Mouse (Mus musculus) hindbrain, embryonic 13.5 days (tissue): ENCODE data around the gene Fmc1. TPM values are rescaled to one million over a fixed set of nuclear protein-coding genes. Genes with fewer than 3 reads are reported as not detected.
A peak's percentile ranks its signal among the peaks of the same experiment; 100 is the strongest.

Source experiments
- ATAC-seq: fragments of 200-750 bp; cut with Nextera tagmentation; 2 replicates; pipeline ENCODE4 v1.8.0; 2017; ENCODE audit warnings: moderate TSS enrichment; ENCODE audit not compliant: low FRiP score
- H3K27ac ChIP-seq: fragments of 300-500 bp; sonication (generic); 2 replicates; pipeline ENCODE4 v1.5.1; 2015; ENCODE audit warnings: inconsistent platforms, mild to moderate bottlenecking, moderate library complexity
- H3K27me3 ChIP-seq: fragments of 300-500 bp; sonication (generic); 2 replicates; pipeline ENCODE4 v1.6.1; 2015; ENCODE audit warnings: mild to moderate bottlenecking, inconsistent platforms
- H3K36me3 ChIP-seq: fragments of 300-500 bp; sonication (generic); 2 replicates; pipeline ENCODE4 v1.6.1; 2015; ENCODE audit warnings: mild to moderate bottlenecking, inconsistent platforms
- H3K4me1 ChIP-seq: fragments of 300-500 bp; sonication (generic); replicated peaks from 2 replicates; pipeline ENCODE4 v1.6.1; 2015; ENCODE audit warnings: inconsistent platforms
- H3K4me2 ChIP-seq: fragments of 300-500 bp; sonication (generic); 2 replicates; pipeline ENCODE4 v1.6.1; 2015; ENCODE audit warnings: inconsistent platforms, mild to moderate bottlenecking, moderate library complexity
- H3K4me3 ChIP-seq: fragments of 300-500 bp; sonication (generic); 2 replicates; pipeline ENCODE4 v1.5.1; 2015; ENCODE audit warnings: mild to moderate bottlenecking, inconsistent platforms
- H3K9ac ChIP-seq: fragments of 300-500 bp; sonication (generic); 2 replicates; pipeline ENCODE4 v1.6.1; 2015; ENCODE audit warnings: mild to moderate bottlenecking, inconsistent platforms
- H3K9me3 ChIP-seq: fragments of 300-500 bp; sonication (generic); 2 replicates; pipeline ENCODE4 v1.6.1; 2016; ENCODE audit warnings: inconsistent platforms
- whole genome bisulfite sequencing: fragments of 180-500 bp; shearing (Covaris S2); methylation state at CpG from one replicate; pipeline ENCODE4 v1.1.7; 2015; 5-methylcytosine and 5-hydroxymethylcytosine counted together
- polyA plus RNA-seq: library from polyadenylated mRNA; unstranded; fragments of >200 nt; fragmentation: Nextera tagmentation; extraction: Ambion mirVana; gene quantifications from 2 replicates; pipeline ENCODE4 v1.2.1, GENCODE M21; 2015

Fmc1 gene
- 161 and 163 TPM in 2 replicates for polyA plus RNA-seq

GRCm38 (mm10) chr6:38533428-38534405, at the start of gene Fmc1:
Fmc1 (plus strand) TSS chr6:38533502.
- 6% methylated on average over 41 of the region's 41 CpGs for WGBS
- H3K4me1 ChIP-seq = peaks cover 23% of the 10 kb centered on the region
- H3K9me3 ChIP-seq = no peaks in the 10 kb centered on the region
- H3K4me3 ChIP-seq = peak within 1 kb of the TSS; percentile 77
- peak; percentile 90 for ATAC-seq
- peak within 1 kb of the TSS; percentile 70 for H3K4me2 ChIP-seq
- no peaks in the 10 kb centered on the region for H3K27me3 ChIP-seq
- no peaks in the 10 kb centered on the region for H3K36me3 ChIP-seq
- peak within 1 kb of the TSS; percentile 97 for H3K27ac ChIP-seq
- H3K9ac ChIP-seq = peak within 1 kb of the TSS; percentile 89

- H3K27ac ChIP-seq = no peak overlapping the region
- H3K4me3 ChIP-seq = no peak overlapping the region
- H3K9ac ChIP-seq = no peak overlapping the region
- H3K27me3 ChIP-seq = no peaks in the 10 kb centered on the region
- no peak for ATAC-seq
- H3K4me1 ChIP-seq = no peaks in the 10 kb centered on the region; the same call in 1 of the 2 replicates
- 81% methylated on average over 3 of the region's 3 CpGs for WGBS
- H3K9me3 ChIP-seq = no peaks in the 10 kb centered on the region
- H3K4me2 ChIP-seq = no peak overlapping the region
- peaks cover 66% of the 10 kb centered on the region for H3K36me3 ChIP-seq
Observed at GRCm38 (mm10) chr6:38492550-38492949, 40.8 kb upstream of the Fmc1 start.

GRCm38 (mm10) chr6:38495641-38496040, 37.7 kb upstream of the Fmc1 start:
- no peak for ATAC-seq
- H3K27me3 ChIP-seq = no peaks in the 10 kb centered on the region
- no peak overlapping the region for H3K9ac ChIP-seq
- H3K4me2 ChIP-seq = no peak overlapping the region
- H3K27ac ChIP-seq = no peak overlapping the region
- no peaks in the 10 kb centered on the region; the same call in 1 of the 2 replicates for H3K4me1 ChIP-seq
- 59% methylated on average over 4 of the region's 4 CpGs for WGBS
- no peaks in the 10 kb centered on the region for H3K9me3 ChIP-seq
- H3K36me3 ChIP-seq = peaks cover 67% of the 10 kb centered on the region
- H3K4me3 ChIP-seq = no peak overlapping the region

- H3K4me2 ChIP-seq = no peak overlapping the region
- 97% methylated on average over 1 of the region's 1 CpGs for WGBS
- H3K36me3 ChIP-seq = peaks cover 3% of the 10 kb centered on the region
- H3K27ac ChIP-seq = no peak overlapping the region
- no peaks in the 10 kb centered on the region for H3K27me3 ChIP-seq
- H3K9ac ChIP-seq = no peak overlapping the region
- no peaks in the 10 kb centered on the region for H3K9me3 ChIP-seq
- no peak for ATAC-seq
- no peak overlapping the region for H3K4me3 ChIP-seq
- H3K4me1 ChIP-seq = no peaks in the 10 kb centered on the region
Observed at GRCm38 (mm10) chr6:38512096-38512495, 21.2 kb upstream of the Fmc1 start.

- H3K9ac ChIP-seq = no peak overlapping the region
- peaks cover 3% of the 10 kb centered on the region for H3K36me3 ChIP-seq
- no peaks in the 10 kb centered on the region for H3K27me3 ChIP-seq
- no peak overlapping the region for H3K27ac ChIP-seq
- H3K9me3 ChIP-seq = no peaks in the 10 kb centered on the region
- no peak overlapping the region for H3K4me2 ChIP-seq
- no peak overlapping the region for H3K4me3 ChIP-seq
- ATAC-seq = no peak
- no peaks in the 10 kb centered on the region for H3K4me1 ChIP-seq
Observed at GRCm38 (mm10) chr6:38512830-38513229, 20.5 kb upstream of the Fmc1 start.

GRCm38 (mm10) chr6:38515201-38515600, 18.1 kb upstream of the Fmc1 start:
- WGBS = 94% methylated on average over 4 of the region's 4 CpGs
- H3K27me3 ChIP-seq = no peaks in the 10 kb centered on the region
- no peaks in the 10 kb centered on the region for H3K4me1 ChIP-seq
- H3K4me2 ChIP-seq = no peak overlapping the region
- no peak overlapping the region for H3K9ac ChIP-seq
- ATAC-seq = no peak
- H3K27ac ChIP-seq = no peak overlapping the region
- H3K4me3 ChIP-seq = no peak overlapping the region
- peaks cover 9% of the 10 kb centered on the region for H3K36me3 ChIP-seq
- H3K9me3 ChIP-seq = no peaks in the 10 kb centered on the region

- Histone ChIP-seq H3K4me2 (no peak overlapping the region), H3K9ac (no peak overlapping the region), H3K27me3 (no peaks in the 10 kb centered on the region), H3K9me3 (no peaks in the 10 kb centered on the region), H3K36me3 (peaks cover 9% of the 10 kb centered on the region), H3K4me3 (no peak overlapping the region), H3K4me1 (no peaks in the 10 kb centered on the region), H3K27ac (no peak overlapping the region)
- no peak for ATAC-seq
- 25% methylated on average over 8 of the region's 8 CpGs for WGBS
Observed at GRCm38 (mm10) chr6:38523851-38524250, 9.5 kb upstream of the Fmc1 start.

GRCm38 (mm10) chr6:38531211-38531820, 2.0 kb upstream of the Fmc1 start:
- Histone ChIP-seq H3K4me2 (no peak overlapping the region), H3K9me3 (no peaks in the 10 kb centered on the region), H3K27me3 (no peaks in the 10 kb centered on the region), H3K27ac (peak overlapping the region; percentile 30; the same call in 1 of the 2 replicates), H3K9ac (no peak overlapping the region), H3K36me3 (no peaks in the 10 kb centered on the region), H3K4me1 (peaks cover 23% of the 10 kb centered on the region), H3K4me3 (no peak overlapping the region)
- 67% methylated on average over 5 of the region's 5 CpGs for WGBS
- ATAC-seq = no peak

- 8% methylated on average over 25 of the region's 25 CpGs for WGBS
- Histone ChIP-seq H3K4me1 (peaks cover 23% of the 10 kb centered on the region), H3K4me2 (peak overlapping the region; percentile 70), H3K36me3 (no peaks in the 10 kb centered on the region), H3K9ac (peak overlapping the region; percentile 77), H3K4me3 (peak overlapping the region; percentile 77), H3K27ac (peak overlapping the region; percentile 97), H3K27me3 (no peaks in the 10 kb centered on the region), H3K9me3 (no peaks in the 10 kb centered on the region)
- peak; percentile 55 for ATAC-seq
Observed at GRCm38 (mm10) chr6:38532500-38533420, 542 bp upstream of the Fmc1 start.

- H3K4me3 ChIP-seq = peak overlapping the region; percentile 77
- no peaks in the 10 kb centered on the region for H3K9me3 ChIP-seq
- peaks cover 7% of the 10 kb centered on the region for H3K36me3 ChIP-seq
- peak; percentile 75 for ATAC-seq
- H3K4me1 ChIP-seq = peaks cover 23% of the 10 kb centered on the region
- under 1% methylated on average over 53 of the region's 53 CpGs for WGBS
- H3K4me2 ChIP-seq = peak overlapping the region; percentile 59
- H3K9ac ChIP-seq = peak overlapping the region; percentile 89
- no peaks in the 10 kb centered on the region for H3K27me3 ChIP-seq
- H3K27ac ChIP-seq = peak overlapping the region; percentile 97
Observed at GRCm38 (mm10) chr6:38534640-38535365, 1.5 kb downstream of the Fmc1 start.

- ATAC-seq = no peak
- peak overlapping the region; percentile 97 for H3K27ac ChIP-seq
- 5% methylated on average over 9 of the region's 9 CpGs for WGBS
Observed at GRCm38 (mm10) chr6:38535366-38535690, 2.0 kb downstream of the Fmc1 start.

More at GRCm38 (mm10) chr6:38535366-38535690, 2.0 kb downstream of the Fmc1 start:
- Histone ChIP-seq H3K36me3 (peaks cover 13% of the 10 kb centered on the region), H3K27me3 (no peaks in the 10 kb centered on the region), H3K9ac (peak overlapping the region; percentile 89), H3K4me1 (peaks cover 23% of the 10 kb centered on the region), H3K9me3 (no peaks in the 10 kb centered on the region), H3K4me3 (peak overlapping the region; percentile 77), H3K4me2 (peak overlapping the region; percentile 59)
